Mouse (Mus musculus): ENCODE results near the gene Dock7. TPM values are rescaled to one million over a fixed set of nuclear protein-coding genes. Genes with fewer than 3 reads are reported as not detected.

Dock7 gene
- polyA plus RNA-seq, 1 experiment, result 14.9 TPM

DNA sequence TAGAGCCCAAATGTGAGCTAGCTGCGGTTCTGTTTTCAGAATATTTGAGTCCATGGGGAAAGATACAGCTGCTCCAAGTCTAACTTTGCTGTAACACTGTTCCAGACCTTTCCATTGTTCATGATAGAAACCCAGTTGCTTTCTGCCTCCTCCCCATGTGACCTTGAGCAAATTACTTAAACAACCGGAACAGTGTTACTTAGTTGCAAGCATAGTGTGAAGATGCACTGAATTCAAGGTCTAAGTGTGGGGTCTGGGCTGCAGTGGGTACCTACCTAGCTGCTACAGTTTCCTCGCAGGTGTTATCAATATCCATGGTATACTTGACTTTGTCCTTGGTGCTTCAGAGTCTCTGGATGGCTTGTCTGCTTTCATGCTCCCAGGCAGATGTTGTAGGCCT, 1.3 kb upstream of the Dock7 start:
- TF ChIP-seq CTCF (IDR thresholded peaks at IDR 0.05; ENCODE audit: extremely low read depth, insufficient read length, insufficient replicate concordance, low read depth, low read length) (no peak), POLR2A (IDR thresholded peaks at IDR 0.05; ENCODE audit: low read depth, low read length) (no peak)

DNA sequence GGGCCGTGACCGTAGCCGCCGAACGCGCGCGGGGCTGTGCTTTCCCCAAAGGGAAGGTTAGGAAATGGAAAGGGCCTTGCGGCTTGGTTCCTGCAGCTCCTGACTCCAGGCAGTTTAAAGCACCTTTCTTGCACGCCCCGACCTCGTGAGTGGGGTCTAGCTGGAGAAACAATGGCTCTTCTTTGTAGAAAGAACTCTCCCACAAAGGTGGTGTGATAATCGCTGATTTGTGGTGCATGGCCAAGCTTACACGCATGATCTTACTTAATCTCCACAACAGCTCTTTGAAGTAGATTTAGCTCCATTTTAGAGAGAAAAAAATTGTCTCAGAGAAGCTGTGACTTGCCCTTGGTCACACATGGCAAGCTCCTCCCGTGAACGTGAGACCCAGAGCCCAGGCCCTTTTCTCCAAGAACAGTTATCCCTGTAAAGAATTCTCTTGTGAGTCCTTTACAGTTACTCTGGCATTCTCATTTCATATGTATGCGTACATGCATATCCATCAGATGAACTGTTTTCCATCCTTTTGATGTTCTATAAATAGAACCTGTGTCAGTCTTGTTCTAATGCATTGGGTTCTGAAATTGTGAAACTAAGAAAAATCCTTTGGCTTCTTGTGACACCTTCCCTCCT, 524 bp upstream of the Dock7 start:
- Histone ChIP-seq H3K27ac (ENCODE audit: insufficient read depth, low read depth, low read length) (0 out of 2 replicates have a peak overlapping the region, but pooled peaks have one; percentile 30), H3K4me1 (ENCODE audit: control insufficient read depth, insufficient read depth, insufficient read length, low read length) (peaks cover 9% of the 10 kb centered on the region; the same call in 1 of the 2 replicates), H3K27me3 (ENCODE audit: control insufficient read depth, insufficient read depth, low read length) (no peaks in the 10 kb centered on the region), H3K36me3 (ENCODE audit: control insufficient read depth, insufficient read depth, low read length) (no peaks in the 10 kb centered on the region), H3K4me3 (ENCODE audit: low read depth, low read length) (peak overlapping the region; percentile 96)
- no peak for TF ChIP-seq POLR2A (IDR thresholded peaks at IDR 0.05; ENCODE audit: low read depth, low read length)
- no peak for TF ChIP-seq CTCF (IDR thresholded peaks at IDR 0.05; ENCODE audit: extremely low read depth, insufficient read length, insufficient replicate concordance, low read depth, low read length)
- 7% methylated on average over 17 of the region's 17 CpGs for WGBS

More for the DNA sequence above, 1.3 kb upstream of the Dock7 start:
- peaks cover 9% of the 10 kb centered on the region; the same call in 1 of the 2 replicates for H3K4me1 ChIP-seq (ENCODE audit: control insufficient read depth, insufficient read depth, insufficient read length, low read length)
- H3K27me3 ChIP-seq (ENCODE audit: control insufficient read depth, insufficient read depth, low read length), result no peaks in the 10 kb centered on the region
- peak overlapping the region; percentile 30; the same call in 1 of the 2 replicates for H3K27ac ChIP-seq (ENCODE audit: insufficient read depth, low read depth, low read length)
- H3K36me3 ChIP-seq (ENCODE audit: control insufficient read depth, insufficient read depth, low read length), result no peaks in the 10 kb centered on the region
- no peak overlapping the region for H3K4me3 ChIP-seq (ENCODE audit: low read depth, low read length)
- WGBS, result 71% methylated on average over 3 of the region's 3 CpGs

DNA sequence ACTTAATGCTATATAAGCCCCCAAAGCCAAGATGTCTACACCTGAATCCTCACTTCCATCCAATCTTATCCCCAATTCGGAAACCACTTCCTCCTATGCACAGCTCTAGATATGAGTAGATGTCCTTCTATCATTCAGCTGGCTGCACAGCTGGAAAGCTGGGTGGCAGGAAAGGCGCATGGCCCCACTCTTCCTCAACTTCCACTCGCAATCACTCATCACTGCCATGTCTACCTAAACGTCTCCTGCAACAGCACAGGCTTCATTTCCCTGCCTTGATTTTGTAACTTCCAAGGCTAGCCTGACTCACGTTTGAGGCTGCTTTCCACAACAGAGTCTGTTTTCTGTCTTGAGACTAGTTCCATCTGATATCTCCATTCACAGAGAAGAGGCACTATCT, 1.7 kb downstream of the Dock7 start:
- Histone ChIP-seq H3K36me3 (ENCODE audit: control insufficient read depth, insufficient read depth, low read length) (no peaks in the 10 kb centered on the region), H3K27me3 (ENCODE audit: control insufficient read depth, insufficient read depth, low read length) (no peaks in the 10 kb centered on the region), H3K4me3 (ENCODE audit: low read depth, low read length) (no peak overlapping the region), H3K27ac (ENCODE audit: insufficient read depth, low read depth, low read length) (no peak overlapping the region), H3K4me1 (ENCODE audit: control insufficient read depth, insufficient read depth, insufficient read length, low read length) (peaks cover 7% of the 10 kb centered on the region; the same call in 1 of the 2 replicates)
- 42% methylated on average over 5 of the region's 5 CpGs for WGBS
- no peak for TF ChIP-seq POLR2A (IDR thresholded peaks at IDR 0.05; ENCODE audit: low read depth, low read length)
- no peak for TF ChIP-seq CTCF (IDR thresholded peaks at IDR 0.05; ENCODE audit: extremely low read depth, insufficient read length, insufficient replicate concordance, low read depth, low read length)

DNA sequence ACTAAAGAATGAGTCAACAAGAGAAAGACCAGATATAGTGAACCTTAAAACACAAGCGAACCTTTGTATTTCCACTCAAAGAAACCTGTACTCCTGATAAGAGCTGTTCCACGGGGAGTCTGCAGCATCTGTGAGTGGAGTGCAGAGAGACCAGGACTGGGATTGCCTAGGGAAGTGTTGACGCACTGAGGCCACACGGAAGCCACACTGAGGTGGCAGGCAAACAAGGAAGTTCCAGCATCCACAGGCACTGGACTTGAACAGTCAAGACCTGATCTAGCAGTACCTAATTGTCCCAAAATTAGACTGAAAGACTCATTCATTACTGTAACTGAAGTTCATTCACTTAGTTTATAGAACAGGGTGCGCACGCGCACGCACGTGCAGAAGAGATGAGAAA, 4.9 kb downstream of the Dock7 start:
- Histone ChIP-seq H3K27me3 (ENCODE audit: control insufficient read depth, insufficient read depth, low read length) (no peaks in the 10 kb centered on the region), H3K27ac (ENCODE audit: insufficient read depth, low read depth, low read length) (peak overlapping the region; percentile 67), H3K4me1 (ENCODE audit: control insufficient read depth, insufficient read depth, insufficient read length, low read length) (peaks cover 4% of the 10 kb centered on the region; the same call in 1 of the 2 replicates), H3K4me3 (ENCODE audit: low read depth, low read length) (peak overlapping the region; percentile 13; the same call in 1 of the 2 replicates), H3K36me3 (ENCODE audit: control insufficient read depth, insufficient read depth, low read length) (no peaks in the 10 kb centered on the region)
- no peak for TF ChIP-seq POLR2A (IDR thresholded peaks at IDR 0.05; ENCODE audit: low read depth, low read length)
- no peak for TF ChIP-seq CTCF (IDR thresholded peaks at IDR 0.05; ENCODE audit: extremely low read depth, insufficient read length, insufficient replicate concordance, low read depth, low read length)
- 28% methylated on average over 9 of the region's 9 CpGs for WGBS

DNA sequence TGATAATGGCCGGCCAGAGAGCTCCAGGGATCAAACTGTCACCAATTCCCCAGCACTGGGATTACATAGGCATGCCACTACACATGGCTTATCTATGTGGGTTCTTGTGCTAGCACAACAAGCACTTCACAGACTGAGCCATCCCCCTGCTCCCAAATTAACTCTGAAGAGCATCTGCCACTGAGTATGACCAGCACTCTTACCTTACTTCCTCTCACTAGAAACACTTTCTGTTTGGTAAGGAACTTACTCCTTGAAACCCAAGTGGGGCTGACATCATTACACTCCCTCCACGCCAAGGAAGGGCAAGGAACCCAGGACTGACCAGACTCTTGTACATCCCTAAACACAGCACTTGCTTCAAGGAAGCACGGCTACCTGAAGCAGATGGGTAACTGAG, 9.0 kb downstream of the Dock7 start:
- TF ChIP-seq POLR2A (IDR thresholded peaks at IDR 0.05; ENCODE audit: low read depth, low read length) (no peak), CTCF (IDR thresholded peaks at IDR 0.05; ENCODE audit: extremely low read depth, insufficient read length, insufficient replicate concordance, low read depth, low read length) (no peak)
- Histone ChIP-seq H3K27me3 (ENCODE audit: control insufficient read depth, insufficient read depth, low read length) (no peaks in the 10 kb centered on the region), H3K36me3 (ENCODE audit: control insufficient read depth, insufficient read depth, low read length) (no peaks in the 10 kb centered on the region), H3K27ac (ENCODE audit: insufficient read depth, low read depth, low read length) (no peak overlapping the region), H3K4me3 (ENCODE audit: low read depth, low read length) (no peak overlapping the region), H3K4me1 (ENCODE audit: control insufficient read depth, insufficient read depth, insufficient read length, low read length) (no peaks in the 10 kb centered on the region; the same call in 1 of the 2 replicates)
- 74% methylated on average over 3 of the region's 3 CpGs for WGBS

DNA sequence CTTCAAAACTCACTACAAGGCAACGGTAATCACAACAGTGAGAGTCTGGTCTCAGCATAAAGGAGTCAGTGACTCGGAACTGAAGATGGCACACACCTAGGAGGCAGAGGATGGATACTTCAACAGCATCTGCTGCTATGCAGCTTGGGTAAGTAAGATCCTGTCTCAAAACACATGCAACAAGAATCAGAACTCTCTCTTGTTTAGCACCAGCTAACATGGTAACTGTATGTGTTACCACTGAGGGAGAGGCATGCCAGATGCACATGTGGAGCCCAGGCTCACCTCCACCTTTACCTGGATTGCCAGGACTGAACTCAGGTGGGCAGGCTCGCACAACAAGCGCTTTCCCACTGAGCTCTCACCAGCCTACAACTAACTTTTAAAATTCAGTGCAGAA, 11.9 kb downstream of the Dock7 start:
- no peaks in the 10 kb centered on the region for H3K27me3 ChIP-seq (ENCODE audit: control insufficient read depth, insufficient read depth, low read length)
- H3K4me1 ChIP-seq (ENCODE audit: control insufficient read depth, insufficient read depth, insufficient read length, low read length), result no peaks in the 10 kb centered on the region; the same call in 1 of the 2 replicates
- 95% methylated on average over 4 of the region's 4 CpGs for WGBS
- no peak overlapping the region for H3K4me3 ChIP-seq (ENCODE audit: low read depth, low read length)
- H3K36me3 ChIP-seq (ENCODE audit: control insufficient read depth, insufficient read depth, low read length), result no peaks in the 10 kb centered on the region
- H3K27ac ChIP-seq (ENCODE audit: insufficient read depth, low read depth, low read length), result no peak overlapping the region
- no peak for TF ChIP-seq POLR2A (IDR thresholded peaks at IDR 0.05; ENCODE audit: low read depth, low read length)
- TF ChIP-seq CTCF (IDR thresholded peaks at IDR 0.05; ENCODE audit: extremely low read depth, insufficient read length, insufficient replicate concordance, low read depth, low read length), result no peak

DNA sequence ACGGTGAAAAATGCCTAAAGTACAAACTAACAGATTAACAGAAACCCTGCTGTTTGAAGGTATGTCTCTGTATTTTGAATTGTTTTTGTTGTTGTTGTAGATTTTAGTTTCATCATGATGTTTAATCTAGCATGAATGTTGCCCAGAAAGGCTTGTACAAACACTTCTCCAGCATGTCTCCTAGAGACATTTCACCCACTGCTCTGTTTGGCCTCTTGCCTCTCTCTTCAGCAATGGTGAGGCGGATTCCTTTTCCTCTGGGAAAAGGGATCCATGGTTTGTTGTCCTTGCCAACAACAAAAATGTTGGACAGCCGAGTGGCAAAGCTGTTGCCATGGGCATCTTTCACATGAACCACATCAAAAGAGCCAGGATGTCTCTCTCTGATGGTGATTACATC, 17.9 kb downstream of the Dock7 start:
- H3K27me3 ChIP-seq (ENCODE audit: control insufficient read depth, insufficient read depth, low read length), result no peaks in the 10 kb centered on the region
- H3K36me3 ChIP-seq (ENCODE audit: control insufficient read depth, insufficient read depth, low read length), result no peaks in the 10 kb centered on the region
- no peak overlapping the region for H3K4me3 ChIP-seq (ENCODE audit: low read depth, low read length)
- TF ChIP-seq POLR2A (IDR thresholded peaks at IDR 0.05; ENCODE audit: low read depth, low read length) (no peak), CTCF (IDR thresholded peaks at IDR 0.05; ENCODE audit: extremely low read depth, insufficient read length, insufficient replicate concordance, low read depth, low read length) (no peak)
- H3K4me1 ChIP-seq (ENCODE audit: control insufficient read depth, insufficient read depth, insufficient read length, low read length), result no peaks in the 10 kb centered on the region; the same call in 1 of the 2 replicates
- WGBS, result 85% methylated on average over 3 of the region's 3 CpGs
- no peak overlapping the region for H3K27ac ChIP-seq (ENCODE audit: insufficient read depth, low read depth, low read length)
